Mouse (Mus musculus) MEL (cell line): Measurements from ENCODE around the gene Fbxo41.

ENCODE experiments used
- CTCF ChIP-seq, 3 experiments: IDR thresholded peaks in 2 of 3; conservative IDR thresholded peaks in 1 of 3; 2 replicates each; pipeline ENCODE4 v1.5.1; 2011 to 2012; ENCODE audit warnings: low read length in 3 of 3, low read depth in 2 of 3, mild to moderate bottlenecking in 2 of 3, improper control_type of control experiment in 1 of 3, inconsistent platforms in 1 of 3, mixed read lengths in 1 of 3, moderate library complexity in 1 of 3; ENCODE audit not compliant: control insufficient read depth in 1 of 3, insufficient read depth in 1 of 3, poor library complexity in 1 of 3, severe bottlenecking in 1 of 3
- SMC3 ChIP-seq: IDR thresholded peaks from 2 replicates; pipeline ENCODE4 v1.6.1; 2011; ENCODE audit warnings: low read depth, low read length, improper control_type of control experiment

DNA sequence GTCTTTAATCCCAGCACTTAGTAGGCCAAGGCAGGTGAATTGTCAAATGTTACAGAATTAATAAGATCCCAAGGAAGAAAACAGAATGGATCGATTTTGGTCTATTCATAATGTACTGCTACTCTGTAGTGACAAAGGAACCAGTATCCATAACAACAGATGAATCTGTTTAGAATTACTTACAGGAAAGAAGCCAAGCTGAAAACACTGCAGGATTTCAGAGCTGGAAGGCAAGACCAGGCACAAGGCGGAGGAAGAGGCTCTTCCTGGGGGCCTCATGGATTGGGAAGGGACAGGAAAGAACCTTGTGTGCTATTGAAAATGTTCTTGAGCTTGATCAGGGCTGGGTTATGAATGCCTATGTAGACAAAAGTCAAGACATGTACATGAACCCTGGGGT, 17.1 kb downstream of the Fbxo41 start:
- TF ChIP-seq SMC3 (no peak), CTCF (IDR thresholded peaks at IDR 0.05 in 2 of 3, conservative IDR thresholded peaks at IDR 0.05 in 1 of 3; ENCODE audit: control insufficient read depth in 1 of 3, insufficient read depth in 1 of 3, low read depth in 2 of 3, low read length in 3 of 3, poor library complexity in 1 of 3, severe bottlenecking in 1 of 3) (no peak)
